ENCODE assay signal across 22 mouse cellular contexts in genomic region chr5:139241022-139241761, GRCm38 (mm10). TPM values are rescaled to one million over a fixed set of nuclear protein-coding genes. Genes with fewer than 3 reads are reported as not detected.
DNase-seq lines count a peak whose midpoint lies in the region; ATAC-seq and TF ChIP-seq lines count a peak whose summit lies in the region.
"Had no signal": no experiment of that assay in that cellular context is flagged by ENCODE, and none has a peak within 500 bp of the region (broad histone marks: within the 10 kb centered on the region; RNA-seq: fewer than 3 reads in every experiment).

No protein-coding gene starts in this region.

- H3K27me3 ChIP-seq in heart, embryonic 14.5 days (ENCODE audit: control insufficient read depth, insufficient read depth, low read length), result no peaks in the 10 kb centered on the region
- no peaks in the 10 kb centered on the region for H3K27me3 ChIP-seq in stomach, embryonic 16.5 days (ENCODE audit: control insufficient read depth, insufficient read depth, low read length)
- H3K27me3 ChIP-seq: embryonic facial prominence, embryonic 13.5 days; forebrain, embryonic 15.5 days had no signal

- no peak overlapping the region for H3K4me3 ChIP-seq in heart, embryonic 14.5 days (ENCODE audit: control insufficient read depth in 1 of 2, insufficient read depth in 1 of 2, low read depth in 1 of 2, low read length in 2 of 2)
- no peak overlapping the region for H3K4me3 ChIP-seq in layer of hippocampus, adult 2 months
- no peak overlapping the region for H3K4me3 ChIP-seq in stomach, embryonic 16.5 days (replicated peaks; ENCODE audit: low read length)
- H3K4me3 ChIP-seq: embryonic facial prominence, embryonic 13.5 days; forebrain, embryonic 15.5 days; limb, embryonic 10.5 days; myocyte had no signal

- H3K27ac ChIP-seq in heart, embryonic 14.5 days (replicated peaks in 1 of 2; ENCODE audit: control insufficient read depth in 1 of 2, insufficient read depth in 1 of 2, low read depth in 2 of 2, low read length in 2 of 2), result peak overlapping the region; percentile 1 to 51; a peak in 2 of 4 replicates
- peak overlapping the region; percentile 28; the same call in 1 of the 2 replicates for H3K27ac ChIP-seq in layer of hippocampus, adult 2 months
- peak overlapping the region; percentile 56; the same call in 1 of the 2 replicates for H3K27ac ChIP-seq in stomach, embryonic 16.5 days (ENCODE audit: low read length)
- H3K27ac ChIP-seq: embryonic facial prominence, embryonic 13.5 days; forebrain, embryonic 15.5 days; hindbrain, embryonic 14.5 days; limb, embryonic 10.5 days had no signal

- H3K4me1 ChIP-seq in heart, embryonic 14.5 days (ENCODE audit: control insufficient read depth in 2 of 2, insufficient read depth in 2 of 2, low read length in 2 of 2), result peaks cover 7 to 25% of the 10 kb centered on the region in 2 experiments
- no peaks in the 10 kb centered on the region for H3K4me1 ChIP-seq in stomach, embryonic 16.5 days (ENCODE audit: control insufficient read depth, insufficient read depth, low read length)
- H3K4me1 ChIP-seq: embryonic facial prominence, embryonic 13.5 days; forebrain, embryonic 15.5 days; limb, embryonic 10.5 days had no signal

- WGBS in heart, embryonic 14.5 days, result 64% methylated on average over 15 of the region's 15 CpGs
- WGBS in stomach, embryonic 16.5 days, result 82% methylated on average over 15 of the region's 15 CpGs

- no peak overlapping the region for H3K4me2 ChIP-seq in heart, embryonic 14.5 days (ENCODE audit: low read length)
- no peak overlapping the region for H3K4me2 ChIP-seq in stomach, embryonic 16.5 days (ENCODE audit: low read depth, low read length)
- H3K4me2 ChIP-seq: embryonic facial prominence, embryonic 13.5 days; forebrain, embryonic 15.5 days; hindbrain, embryonic 14.5 days had no signal

- ATAC-seq in heart, embryonic 14.5 days (ENCODE audit: insufficient number of reproducible peaks, insufficient read depth, low FRiP score, low read depth), result no peak
- no peak for ATAC-seq in stomach, embryonic 16.5 days (ENCODE audit: insufficient read depth, low FRiP score)
- no peak for ATAC-seq in monocyte, adult 5-6 weeks (replicated peaks; ENCODE audit: insufficient number of reproducible peaks, low FRiP score, low TSS enrichment, poor library complexity, severe bottlenecking)
- ATAC-seq: forebrain, embryonic 15.5 days; liver, postnatal 0 days had no signal

- no peak for TF ChIP-seq CTCF in layer of hippocampus, adult 2 months (conservative IDR thresholded peaks at IDR 0.05)

- no peak for DNase-seq in heart, postnatal 36 days
- DNase-seq in layer of hippocampus, adult 2 months (ENCODE audit: low spot score in 2 of 2), result peak in 1 of 2 experiments; percentile 26
- DNase-seq in layer of hippocampus, postnatal 10 days (ENCODE audit: low spot score in 2 of 2), result no peak
- DNase-seq in brain, adult 2 months (ENCODE audit: low read depth, low spot score), result peak; percentile 63
- DNase-seq: adrenal gland, adult 8-10 months; cerebellum, adult 9-10 months; gastrocnemius, postnatal 36 days; kidney, adult 8-10 months; kidney, postnatal 36 days; liver, postnatal 0 days; lung, postnatal 10 days; midbrain, embryonic 14.5 days; thymus, adult 18-20 months; thymus, postnatal 4 days had no signal

- peaks cover 94% of the 10 kb centered on the region for H3K36me3 ChIP-seq in heart, embryonic 14.5 days (ENCODE audit: control insufficient read depth, insufficient read depth, low read length)
- peaks cover 16% of the 10 kb centered on the region; the same call in 1 of the 2 replicates for H3K36me3 ChIP-seq in stomach, embryonic 16.5 days (ENCODE audit: control insufficient read depth, insufficient read depth, low read length)

- intact Hi-C loops in heart, postnatal 36 days (cut with DNase I), result no loop called here

- peak overlapping the region; percentile 34 for H3K9ac ChIP-seq in heart, embryonic 14.5 days (ENCODE audit: low read length)
- no peak overlapping the region for H3K9ac ChIP-seq in stomach, embryonic 16.5 days (ENCODE audit: low read length)
- H3K9ac ChIP-seq: embryonic facial prominence, embryonic 13.5 days; forebrain, embryonic 15.5 days; hindbrain, embryonic 14.5 days; liver, postnatal 0 days had no signal

- H3K9me3 ChIP-seq in heart, embryonic 14.5 days (ENCODE audit: control insufficient read depth, low read length), result no peaks in the 10 kb centered on the region
- H3K9me3 ChIP-seq in stomach, embryonic 16.5 days (replicated peaks; ENCODE audit: control insufficient read depth, low read length), result no peaks in the 10 kb centered on the region
- H3K9me3 ChIP-seq: embryonic facial prominence, embryonic 13.5 days; forebrain, embryonic 15.5 days; limb, embryonic 10.5 days had no signal

RNA-seq across cellular contexts. Expression of gene Get4, which starts 10.9 kb away (rescaled TPM):
- polyA plus RNA-seq in heart, embryonic 14.5 days (2014; fragmentation: Nextera tagmentation; extraction: Ambion mirVana), result 138 and 144 TPM in 2 replicates
- 10 to 100 TPM; 44.8 to 47.4 TPM for total RNA-seq in heart, postnatal 36 days (2021)
- total RNA-seq in layer of hippocampus, adult 2 months (2021), result 10 to 100 TPM; 52.5 to 53.8 TPM
- total RNA-seq in layer of hippocampus, postnatal 10 days (2021), result 10 to 100 TPM; 51.7 to 60.2 TPM
- polyA plus RNA-seq in stomach, embryonic 16.5 days (2015; fragmentation: Nextera tagmentation; extraction: Ambion mirVana), result 136 and 142 TPM in 2 replicates
- total RNA-seq in monocyte, adult 5-6 weeks (2017), result 20.5 to 26.5 TPM (median 21.0 TPM) in 3 replicates

RNA-seq across cellular contexts. Expression of gene Sun1, which starts 40.8 kb away (rescaled TPM):
- 39.6 and 41.4 TPM in 2 replicates for polyA plus RNA-seq in heart, embryonic 14.5 days (2014; fragmentation: Nextera tagmentation; extraction: Ambion mirVana)
- total RNA-seq in heart, postnatal 36 days (2021), result 10 to 100 TPM; 48.2 to 50.1 TPM
- 10 to 100 TPM; 78.8 to 91.0 TPM for total RNA-seq in layer of hippocampus, adult 2 months (2021)
- 10 to 100 TPM; 66.0 to 77.0 TPM for total RNA-seq in layer of hippocampus, postnatal 10 days (2021)
- 56.2 and 58.3 TPM in 2 replicates for polyA plus RNA-seq in stomach, embryonic 16.5 days (2015; fragmentation: Nextera tagmentation; extraction: Ambion mirVana)
- total RNA-seq in monocyte, adult 5-6 weeks (2017), result 62.9 to 89.5 TPM (median 80.2 TPM) in 3 replicates
